Mouse (Mus musculus) central nervous system, embryonic 14 days (tissue): Measurements from ENCODE around the gene Vmp1. TPM values are rescaled to one million over a fixed set of nuclear protein-coding genes. Genes with fewer than 3 reads are reported as not detected.

ENCODE experiments used
- polyA plus RNA-seq: library from polyadenylated mRNA; depleted of rRNA; stranded (reverse); fragments of >200 nt; gene quantifications from 2 replicates; pipeline ENCODE4 v1.2.3, GENCODE M21; 2012; rRNA removed

Vmp1 gene
- polyA plus RNA-seq, result 42.0 and 47.6 TPM in 2 replicates

DNA sequence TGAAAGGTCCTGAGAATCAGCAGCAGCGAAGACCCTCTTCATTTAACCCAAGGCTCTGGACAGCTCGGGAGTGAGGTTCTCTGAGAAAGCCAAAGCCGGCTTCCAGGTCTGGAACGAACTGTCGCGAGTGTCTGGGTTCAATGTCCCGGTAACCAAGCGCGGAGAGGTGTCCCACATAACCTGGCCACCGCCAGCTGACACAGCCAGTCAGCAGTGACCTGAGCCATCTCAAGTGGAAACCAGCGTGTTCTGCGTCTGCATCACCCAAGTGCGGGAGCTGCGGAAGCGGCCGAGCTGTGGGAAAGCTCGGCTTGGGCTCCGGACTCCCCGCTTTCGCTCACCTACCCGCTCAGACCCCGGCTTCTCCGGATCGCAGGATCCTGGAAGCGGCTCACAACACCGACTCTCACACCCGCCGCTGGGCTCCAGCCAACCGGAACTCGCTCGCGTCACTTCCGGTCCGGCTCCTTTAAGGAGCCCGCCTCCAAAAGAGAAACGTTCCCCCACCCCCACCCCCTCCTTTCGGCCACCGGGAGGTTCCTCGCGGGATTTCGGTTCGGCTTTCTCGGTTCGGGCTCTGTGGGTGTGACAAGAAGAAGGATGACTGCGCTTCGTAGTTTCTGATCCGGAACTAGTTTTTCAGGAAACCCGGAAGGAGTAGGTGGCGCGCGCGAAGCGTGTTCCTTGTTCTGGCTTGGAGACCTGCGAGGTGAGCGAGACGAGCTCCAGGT lies at the start of gene Vmp1, which contains the start of gene Ptrh2:
TSS of gene Vmp1 (minus strand) at position 442 of the 731 bp plus-strand sequence.
TSS of gene Ptrh2 (plus strand) at position 591 of the 731 bp plus-strand sequence.

DNA sequence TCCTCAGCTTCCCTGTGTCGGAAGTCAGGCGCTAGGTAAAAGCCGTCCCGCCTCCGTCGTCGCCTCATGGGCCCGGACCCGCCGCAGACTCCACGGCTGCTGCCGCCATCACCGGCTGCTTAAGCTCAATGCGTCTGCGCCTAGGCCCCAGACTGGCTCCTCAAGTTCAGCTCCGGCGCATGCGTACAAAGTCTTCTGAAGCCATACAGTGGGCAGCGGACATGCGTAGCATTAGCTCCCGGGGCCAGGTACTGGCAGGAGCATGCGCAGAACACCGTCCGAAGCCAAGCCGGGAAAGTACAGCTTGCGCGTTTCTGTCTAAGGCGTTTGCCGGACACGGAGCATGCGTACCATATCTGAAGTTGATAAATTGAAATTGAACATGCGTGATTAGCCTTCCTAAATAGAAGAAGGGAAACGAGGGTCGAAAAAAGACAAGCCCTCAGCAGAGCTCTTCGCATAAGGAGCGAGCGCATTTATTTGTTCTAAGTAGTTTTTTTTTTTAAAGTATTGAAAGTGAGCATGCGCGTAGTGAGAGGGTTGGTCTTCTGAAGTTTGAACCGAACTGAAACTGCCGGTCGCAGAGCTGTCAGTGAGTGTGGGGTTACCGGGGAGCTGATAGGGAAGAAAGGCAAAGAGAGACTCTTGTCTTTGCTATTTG lies 138.9 kb downstream of the Vmp1 start, which contains the start of the genes Rps6kb1 and Tubd1:
TSS of gene Rps6kb1 (minus strand) at position 167 of the 661 bp plus-strand sequence.
TSS of gene Tubd1 (plus strand) at position 353 of the 661 bp plus-strand sequence.

Other genes with a start within 250 kb of the Vmp1 start
- gene Rnft1, start 199.2 kb downstream of the Vmp1 start, polyA plus RNA-seq, result 7.7 and 8.3 TPM in 2 replicates
- 33.2 and 33.6 TPM in 2 replicates for gene Rps6kb1, start 139.0 kb downstream of the Vmp1 start, polyA plus RNA-seq
- gene Tubd1, start 138.8 kb downstream of the Vmp1 start, polyA plus RNA-seq, result 5.3 and 5.5 TPM in 2 replicates
- 20.2 and 24.4 TPM in 2 replicates for gene Ptrh2, start 149 bp upstream of the Vmp1 start, polyA plus RNA-seq
- gene Cltc, start 73.7 kb upstream of the Vmp1 start, polyA plus RNA-seq, result 136 and 140 TPM in 2 replicates
- 17.5 and 19.6 TPM in 2 replicates for gene Dhx40, start 123.9 kb upstream of the Vmp1 start, polyA plus RNA-seq